Mouse (Mus musculus) thymus, postnatal 14 days (tissue): Measurements from ENCODE around the gene Prdx5.

Experiments
- DNase-seq: peaks from one replicate; pipeline ENCODE4 v3.0.0; 2021

Prdx5 gene

GRCm38 (mm10) chr19:6936299-6936698 is 26.4 kb upstream of the Prdx5 start:
- DNase-seq, result peak; percentile 66

- no peak for DNase-seq
These were observed 24.5 kb upstream of the Prdx5 start, which contains the start of gene Kcnk4 for GRCm38 (mm10) chr19:6934195-6934977. Gene Kcnk4 (minus strand): TSS chr19:6934515.

GRCm38 (mm10) chr19:6933436-6934194 is 23.7 kb upstream of the Prdx5 start:
- DNase-seq, result no peak

GRCm38 (mm10) chr19:6933102-6933435 is 23.2 kb upstream of the Prdx5 start:
- no peak for DNase-seq

- no peak for DNase-seq
These were observed 22.1 kb upstream of the Prdx5 start for GRCm38 (mm10) chr19:6932018-6932417.

- no peak for DNase-seq
These were observed 21.1 kb upstream of the Prdx5 start for GRCm38 (mm10) chr19:6931002-6931401.

- DNase-seq, result no peak
These were observed 18.2 kb upstream of the Prdx5 start for GRCm38 (mm10) chr19:6928080-6928479.

- DNase-seq, result peak; percentile 37
These were observed 16.8 kb upstream of the Prdx5 start for GRCm38 (mm10) chr19:6926559-6927255.

- no peak for DNase-seq
These were observed 15.9 kb upstream of the Prdx5 start for GRCm38 (mm10) chr19:6925611-6926329.

GRCm38 (mm10) chr19:6925307-6925573 is 15.3 kb upstream of the Prdx5 start, which contains the start of gene Catsperz:
Gene Catsperz (minus strand): TSS chr19:6925380.
- no peak for DNase-seq

- peak; percentile 89 for DNase-seq
These were observed 14.8 kb upstream of the Prdx5 start for GRCm38 (mm10) chr19:6924461-6925306.

GRCm38 (mm10) chr19:6922901-6923735 is 13.2 kb upstream of the Prdx5 start:
- no peak for DNase-seq

- DNase-seq, result peak; percentile 100
These were observed 12.0 kb upstream of the Prdx5 start, which contains the start of gene Esrra for GRCm38 (mm10) chr19:6921647-6922567. Gene Esrra (minus strand): TSS chr19:6921813.

- peak; percentile 77 for DNase-seq
These were observed 11.1 kb upstream of the Prdx5 start for GRCm38 (mm10) chr19:6920741-6921636.

GRCm38 (mm10) chr19:6919876-6920740 is 10.2 kb upstream of the Prdx5 start:
- peak; percentile 30 for DNase-seq

GRCm38 (mm10) chr19:6919431-6919830 is 9.5 kb upstream of the Prdx5 start:
- DNase-seq, result no peak

- DNase-seq, result no peak
These were observed 8.4 kb upstream of the Prdx5 start for GRCm38 (mm10) chr19:6918321-6918720.

GRCm38 (mm10) chr19:6916496-6916895 is 6.6 kb upstream of the Prdx5 start:
- no peak for DNase-seq
